Mouse (Mus musculus) cerebellum, postnatal 10 days (tissue): ENCODE measurements around the gene Ddi2.

Source experiments
- DNase-seq, 2 experiments: peaks; one replicate each; pipeline ENCODE4 v3.0.0; 2021; ENCODE audit warnings: mixed read lengths in 2 of 2

The Ddi2 gene

DNA sequence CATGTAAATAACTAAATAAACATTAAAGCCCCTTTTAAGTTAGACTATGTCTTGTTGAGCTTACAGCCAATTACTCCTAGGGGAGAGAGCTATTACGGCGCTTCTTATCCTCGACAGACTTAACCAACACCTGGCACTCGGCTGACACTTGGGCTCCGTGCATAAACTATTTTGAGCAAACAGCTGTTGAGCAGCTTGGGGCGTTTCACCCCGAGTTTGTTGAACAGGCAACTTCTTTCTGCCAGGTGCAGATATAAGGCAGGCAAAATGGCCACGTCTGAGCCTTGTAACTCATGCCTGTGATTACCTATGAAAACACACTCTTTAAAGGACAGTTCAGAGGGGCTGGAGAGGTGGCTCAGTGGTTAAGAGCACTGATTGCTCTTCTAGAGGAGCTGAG lies 14.8 kb upstream of the Ddi2 start:
- DNase-seq = no peak

DNA sequence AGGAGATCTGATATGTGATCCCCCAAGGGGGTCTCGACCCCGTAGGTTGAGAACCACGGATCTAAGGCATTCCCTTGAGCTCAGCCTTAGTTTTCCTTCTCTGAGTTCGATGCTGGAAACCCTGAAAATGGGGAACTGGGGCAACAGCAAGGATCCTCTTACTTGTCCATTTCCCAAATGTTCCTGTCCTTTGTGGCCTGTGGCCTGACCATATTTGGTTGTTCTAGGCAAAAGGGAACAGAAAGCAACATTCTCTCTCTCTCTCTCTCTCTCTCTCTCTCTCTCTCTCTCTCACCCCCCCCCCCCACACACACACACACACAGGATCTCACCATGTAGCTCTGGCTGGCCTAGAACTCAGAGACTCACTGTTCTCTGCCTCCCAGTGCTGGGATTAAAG lies 13.6 kb upstream of the Ddi2 start:
- no peak for DNase-seq

DNA sequence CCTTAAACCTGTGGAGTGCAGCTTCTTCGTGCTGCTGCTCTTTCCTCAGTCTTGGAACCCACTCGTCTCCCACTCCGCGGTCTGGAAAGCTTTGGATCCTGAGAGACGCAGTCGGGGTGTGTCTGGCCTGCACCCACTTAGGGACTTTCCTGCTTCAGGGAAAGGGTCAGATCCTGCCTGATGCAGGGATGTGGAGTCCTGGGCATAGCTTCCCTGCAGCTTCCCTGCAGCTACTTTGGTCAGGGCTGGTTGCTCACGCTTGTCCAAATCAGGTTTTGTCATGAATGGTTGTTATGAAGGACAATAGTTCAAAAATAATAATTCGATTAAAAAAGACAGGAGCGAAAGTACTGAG lies 12.0 kb upstream of the Ddi2 start:
- no peak for DNase-seq

DNA sequence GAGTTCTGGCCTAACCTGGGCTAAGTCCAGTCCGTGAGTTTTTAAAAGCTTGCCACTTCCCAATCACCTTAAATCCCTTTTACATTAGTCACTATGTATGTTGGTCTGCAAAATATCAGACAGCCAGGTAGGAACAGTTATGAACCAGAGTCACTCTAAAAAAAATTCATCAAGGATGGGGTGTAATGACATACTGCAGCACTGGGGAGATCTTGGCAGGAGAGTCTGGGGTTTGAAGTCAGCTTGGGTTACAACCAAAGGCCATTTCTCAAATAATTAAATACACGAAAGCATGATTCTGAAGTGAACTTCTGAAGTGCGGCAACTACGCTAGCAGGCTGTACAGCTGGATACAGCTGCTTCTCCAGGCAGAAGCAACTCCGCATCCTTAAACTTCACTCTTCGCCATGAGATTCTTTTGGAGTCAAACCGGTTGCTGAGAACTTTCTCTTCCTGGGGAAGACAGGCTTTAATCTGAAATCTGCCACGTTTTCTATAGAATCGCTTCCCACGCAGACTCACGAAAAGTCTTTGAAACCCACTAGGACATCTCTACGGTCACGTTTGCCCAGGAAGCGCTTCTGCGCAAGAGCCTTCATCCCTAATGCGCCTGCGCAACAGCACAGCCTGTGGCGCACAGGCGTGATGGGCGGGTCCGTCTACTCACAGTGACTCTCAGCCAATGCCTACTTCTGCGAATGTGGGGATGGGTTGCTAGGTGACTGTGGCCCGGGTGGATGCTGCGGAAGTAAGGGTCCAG lies 11.4 kb upstream of the Ddi2 start:
- DNase-seq = peak; percentile 89 to 95

DNA sequence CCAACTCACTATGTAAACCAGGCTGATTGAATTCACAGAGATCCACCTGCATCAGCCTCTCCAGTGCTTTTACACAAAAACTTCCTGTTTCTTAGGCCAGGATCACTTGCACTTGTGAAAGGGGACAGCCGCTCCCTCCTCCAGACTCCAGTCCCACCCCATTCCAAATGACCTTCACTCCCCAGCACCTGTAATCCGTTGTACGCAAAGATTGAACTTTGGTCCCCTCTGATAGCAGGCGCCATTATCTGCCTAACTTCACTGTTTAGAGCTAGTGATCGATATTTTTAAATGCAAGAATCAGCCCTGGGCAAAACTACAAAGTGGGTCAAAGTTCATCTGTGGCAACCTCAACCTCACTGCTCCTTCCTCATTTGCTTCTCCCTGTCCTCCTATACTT lies 8.5 kb upstream of the Ddi2 start:
- DNase-seq = no peak

DNA sequence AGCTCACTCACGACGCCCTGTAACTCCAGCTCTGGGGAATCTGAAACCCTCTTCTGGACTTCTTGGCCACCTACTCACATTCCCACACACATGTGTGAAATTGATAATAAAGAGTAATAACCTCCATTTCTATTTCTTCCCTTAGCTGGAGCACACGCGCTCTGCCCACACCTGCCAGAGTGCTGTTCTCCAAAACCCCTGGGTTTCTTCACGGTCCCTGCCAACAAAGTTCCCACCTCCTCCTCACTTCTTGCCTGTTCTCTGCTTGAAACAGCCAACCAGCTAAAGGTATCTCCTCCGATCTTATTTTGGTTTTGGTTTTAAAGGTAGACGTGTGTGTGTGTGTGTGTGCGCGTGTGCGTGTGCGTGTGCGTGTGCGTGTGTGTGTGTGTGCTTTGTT lies 7.2 kb upstream of the Ddi2 start:
- DNase-seq = no peak

DNA sequence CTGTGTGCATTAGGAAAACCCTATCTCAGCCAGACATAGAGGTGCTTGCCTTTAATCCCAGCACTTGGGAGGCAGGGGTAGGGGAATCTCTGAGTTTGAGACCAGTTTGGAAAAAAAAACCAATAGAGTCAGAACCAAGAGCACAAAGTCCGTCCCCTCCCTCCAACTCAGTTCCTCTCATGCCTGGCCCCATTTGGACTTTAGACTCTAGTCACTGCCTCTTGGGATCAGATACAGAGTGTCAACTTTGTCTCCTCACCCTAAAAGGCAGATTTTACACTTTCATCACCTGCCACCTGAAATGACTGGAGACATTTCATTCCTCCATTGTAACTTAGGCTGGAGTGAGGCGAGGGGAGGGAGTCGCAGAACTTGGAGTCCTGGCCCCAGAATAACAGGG lies 6.0 kb upstream of the Ddi2 start:
- DNase-seq = no peak

DNA sequence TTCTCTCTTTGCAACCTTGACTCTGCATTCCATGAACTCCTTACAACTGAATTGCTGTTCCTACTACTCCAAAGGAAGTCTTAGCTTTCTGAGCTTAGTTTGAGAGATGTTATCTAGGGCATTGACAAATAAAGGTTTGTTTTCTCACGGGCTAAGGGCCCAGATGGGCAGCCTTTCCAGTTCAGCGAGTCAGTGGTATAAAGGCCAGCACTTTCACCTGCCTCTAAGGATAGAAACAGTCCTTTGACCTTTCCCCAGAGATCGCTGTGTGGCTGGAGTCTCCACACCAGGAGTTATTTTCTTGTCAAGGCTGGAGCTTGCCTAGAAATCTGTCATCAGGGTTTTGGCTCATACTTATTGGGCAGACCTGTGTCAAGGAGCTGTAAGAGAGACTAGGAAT lies 2.5 kb upstream of the Ddi2 start:
- no peak for DNase-seq

DNA sequence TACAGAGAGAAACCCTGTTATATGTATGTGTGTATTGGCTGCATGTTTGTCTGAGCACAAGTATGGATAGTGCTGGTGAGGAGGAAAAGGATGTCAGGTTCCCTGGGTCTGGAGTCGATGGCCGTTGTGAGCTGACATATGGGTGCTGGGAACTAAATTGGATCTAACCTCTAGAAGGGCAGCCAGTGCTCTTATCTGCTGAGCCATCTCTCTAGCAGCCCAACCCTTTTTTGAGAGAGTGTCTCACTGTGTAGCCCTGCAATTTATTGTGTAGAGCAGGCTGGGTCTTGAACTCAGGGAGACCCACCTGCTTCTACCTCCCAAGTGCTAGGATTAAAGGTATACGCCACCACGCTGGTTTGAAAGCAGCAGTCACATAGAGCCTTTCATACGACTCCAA lies 2.1 kb upstream of the Ddi2 start:
- DNase-seq = no peak

DNA sequence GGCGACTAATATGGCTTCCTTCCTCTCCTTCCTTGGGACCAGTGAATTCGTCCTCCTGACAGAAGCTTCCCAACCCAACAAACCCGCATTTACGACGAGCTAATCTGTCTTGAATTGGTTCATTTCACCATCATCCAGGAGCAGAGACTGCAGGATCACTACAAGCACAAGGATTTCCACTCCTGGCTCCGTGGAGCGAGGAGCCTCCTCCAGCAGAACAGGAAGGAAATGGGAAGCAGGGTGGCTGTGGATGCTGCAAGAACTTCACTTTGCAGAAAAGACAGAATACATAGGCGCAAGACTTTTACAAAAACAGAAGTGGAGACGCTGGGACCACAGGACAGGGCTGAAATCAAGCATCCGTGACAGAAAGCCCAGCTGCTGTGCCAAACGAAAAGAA lies 1.4 kb upstream of the Ddi2 start:
- no peak for DNase-seq

DNA sequence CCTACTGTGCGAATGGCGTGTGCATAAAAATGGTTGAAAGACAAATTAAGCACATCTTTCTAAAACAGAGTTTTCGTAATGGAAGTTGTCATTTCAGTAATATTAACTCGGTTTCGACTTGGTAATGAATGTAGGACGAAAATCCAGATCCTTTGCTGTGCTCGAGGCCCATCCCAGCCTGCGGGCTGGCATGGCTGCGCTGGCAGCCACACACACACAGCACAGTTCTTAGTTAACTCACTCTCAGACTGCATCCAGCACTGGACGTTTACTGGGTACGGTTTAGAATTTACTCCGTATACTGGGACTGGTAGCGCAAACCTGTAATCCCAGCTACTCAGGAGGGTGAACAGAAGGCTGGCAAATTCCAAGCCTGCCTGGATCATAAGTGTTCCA lies 452 bp upstream of the Ddi2 start:
- peak; percentile 24 to 58 for DNase-seq

DNA sequence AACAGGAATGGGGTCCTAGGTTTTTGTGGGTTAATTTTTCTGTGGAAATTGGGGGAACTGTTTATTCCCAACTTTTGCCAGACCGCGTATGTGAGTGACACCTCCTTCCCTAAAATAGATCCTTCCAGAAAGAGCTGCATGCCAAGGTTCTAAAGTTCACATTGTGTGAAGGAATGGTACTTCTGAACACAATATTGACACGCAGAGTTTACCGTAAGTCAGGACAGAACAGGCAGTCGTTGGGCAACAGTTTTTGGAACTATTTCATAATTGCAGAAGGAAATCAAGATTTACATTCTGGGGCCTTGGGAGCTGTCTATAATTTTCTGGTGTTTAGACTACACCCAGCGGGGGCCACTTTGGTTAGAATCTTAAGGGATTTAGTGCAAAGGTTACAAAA lies 1.3 kb downstream of the Ddi2 start:
- DNase-seq = no peak

DNA sequence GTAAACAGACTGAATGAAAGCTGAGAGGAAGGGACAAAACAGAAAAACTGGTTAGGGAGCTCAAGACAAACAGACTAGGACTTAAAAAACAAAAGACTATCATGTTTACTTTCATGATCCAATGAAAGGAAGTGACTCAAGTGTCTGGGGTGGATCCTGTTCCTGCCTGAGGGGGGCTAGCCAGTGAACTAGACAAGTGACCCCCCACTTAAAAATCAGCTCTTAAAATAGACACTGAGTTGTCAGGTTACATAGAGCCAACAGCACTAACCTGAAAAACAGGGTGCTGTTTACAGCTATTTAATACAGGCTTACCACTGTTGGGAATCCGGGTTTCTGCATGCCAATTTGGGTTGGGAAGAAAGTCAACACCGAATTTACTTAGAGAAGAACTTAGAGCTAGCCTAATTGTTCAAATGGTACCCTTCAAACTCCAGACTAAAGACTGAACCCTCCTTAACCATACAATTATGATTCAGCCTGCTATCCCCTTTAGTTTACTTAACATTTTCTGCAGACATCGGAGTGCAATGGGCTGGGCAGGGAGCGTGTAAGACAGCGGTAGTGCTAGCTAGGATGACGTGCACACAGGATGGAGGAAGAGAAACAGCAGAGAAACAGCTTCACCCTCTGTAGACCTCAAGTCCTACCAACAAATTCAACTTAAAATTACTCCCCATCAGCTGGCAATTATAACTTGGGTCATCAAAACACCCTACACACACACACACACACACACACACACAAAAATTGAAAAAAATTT lies 2.3 kb downstream of the Ddi2 start:
- no peak for DNase-seq

DNA sequence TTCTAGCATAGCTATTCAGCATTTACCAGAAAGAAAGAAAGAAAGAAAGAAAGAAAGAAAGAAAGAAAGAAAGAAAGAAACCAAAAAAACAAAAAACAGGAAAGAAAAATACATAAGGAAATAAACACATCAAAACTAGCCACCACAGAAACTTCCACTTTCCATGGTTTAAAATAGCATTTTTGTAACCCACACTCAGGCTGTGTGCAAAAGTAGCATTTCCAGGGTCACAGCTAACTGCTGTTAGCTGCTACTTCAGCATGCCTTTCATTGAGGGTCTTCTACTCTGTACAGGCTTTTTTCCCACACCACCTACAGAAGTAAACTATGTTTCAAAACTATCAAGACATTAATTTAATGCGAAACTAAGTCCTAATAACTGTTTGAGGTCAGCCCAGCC lies 3.9 kb downstream of the Ddi2 start:
- DNase-seq = no peak

DNA sequence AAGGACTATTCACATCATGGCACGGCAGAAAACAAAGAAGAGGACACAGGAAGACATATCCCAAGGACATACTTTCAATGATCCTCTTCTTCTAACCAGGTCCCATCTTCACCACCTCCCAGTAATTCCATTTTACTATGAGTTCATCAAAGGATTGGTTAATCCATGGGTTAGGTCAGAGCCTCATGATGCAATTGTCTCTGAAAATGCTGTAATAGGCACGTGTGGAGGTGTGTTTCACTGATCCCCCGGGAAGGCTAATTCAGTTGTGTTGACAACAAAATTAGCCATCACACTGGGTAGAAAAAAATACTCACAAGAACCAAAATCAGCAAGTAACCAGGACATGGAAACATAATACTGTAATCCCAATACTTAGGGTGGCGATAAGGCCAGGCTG lies 5.6 kb downstream of the Ddi2 start:
- DNase-seq = no peak

DNA sequence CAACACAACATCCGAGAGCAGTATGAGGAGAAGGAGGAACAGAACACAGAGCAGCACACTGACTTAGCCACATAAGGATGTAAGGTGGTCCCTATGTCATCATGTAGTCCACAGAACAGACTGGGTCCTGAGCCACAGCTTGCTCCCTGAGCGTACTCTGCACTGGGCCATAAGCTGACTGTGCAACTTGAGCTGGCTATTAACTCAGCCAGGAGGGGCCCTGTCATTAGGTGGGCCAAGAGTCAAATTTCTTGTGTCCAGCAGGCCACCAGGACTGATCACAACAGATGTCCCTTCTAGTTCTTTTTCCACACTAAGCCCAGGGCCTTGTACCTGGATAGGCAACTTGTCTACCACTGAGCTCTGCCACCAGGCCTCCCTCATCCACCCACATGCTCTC lies 8.2 kb downstream of the Ddi2 start:
- peak in 1 of 2 experiments; percentile 26 for DNase-seq

DNA sequence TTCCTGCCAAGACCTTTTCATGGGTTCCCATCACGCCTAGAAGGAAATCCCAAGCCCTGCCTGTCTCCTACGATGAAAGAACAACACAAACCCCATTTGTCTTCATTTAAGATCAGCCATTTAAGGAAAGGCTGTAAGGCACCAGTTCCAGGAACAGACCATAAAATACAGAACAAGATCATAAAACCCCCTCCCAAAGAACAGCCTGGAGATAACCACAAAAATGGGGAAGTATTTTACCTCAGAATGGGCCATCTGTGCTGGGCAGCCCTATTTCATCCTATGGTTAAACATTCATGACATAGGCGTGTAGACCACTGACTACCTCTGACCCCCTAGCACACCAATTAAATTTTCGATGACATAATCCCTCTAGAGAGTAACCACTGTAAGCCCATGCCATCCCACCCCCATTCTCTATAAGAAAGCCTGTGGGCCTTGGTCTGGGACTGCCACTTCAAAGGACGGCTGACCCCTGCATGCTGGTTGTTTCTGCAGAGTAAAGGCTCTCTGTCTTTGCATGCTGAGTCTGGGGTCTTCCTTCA lies 9.5 kb downstream of the Ddi2 start:
- no peak for DNase-seq

DNA sequence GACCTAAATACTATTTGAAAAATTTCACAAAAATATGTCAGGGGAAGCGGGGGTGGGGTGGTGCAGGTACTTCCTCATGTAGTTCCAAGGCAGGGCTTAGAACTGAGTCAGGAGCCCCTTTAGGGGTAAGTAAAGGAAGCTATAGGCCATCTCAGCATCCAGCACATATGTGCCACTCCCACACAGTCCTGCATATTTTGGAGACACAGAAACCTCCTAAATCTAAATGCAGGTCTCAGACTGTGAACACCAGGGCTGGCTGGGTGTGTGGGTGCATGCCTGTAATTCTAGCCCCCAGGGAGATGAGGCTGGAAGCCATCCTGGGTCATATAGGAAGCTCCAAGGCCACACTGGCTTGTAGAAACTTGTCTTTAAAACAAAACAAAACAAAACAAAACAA lies 12.0 kb downstream of the Ddi2 start:
- DNase-seq = no peak

DNA sequence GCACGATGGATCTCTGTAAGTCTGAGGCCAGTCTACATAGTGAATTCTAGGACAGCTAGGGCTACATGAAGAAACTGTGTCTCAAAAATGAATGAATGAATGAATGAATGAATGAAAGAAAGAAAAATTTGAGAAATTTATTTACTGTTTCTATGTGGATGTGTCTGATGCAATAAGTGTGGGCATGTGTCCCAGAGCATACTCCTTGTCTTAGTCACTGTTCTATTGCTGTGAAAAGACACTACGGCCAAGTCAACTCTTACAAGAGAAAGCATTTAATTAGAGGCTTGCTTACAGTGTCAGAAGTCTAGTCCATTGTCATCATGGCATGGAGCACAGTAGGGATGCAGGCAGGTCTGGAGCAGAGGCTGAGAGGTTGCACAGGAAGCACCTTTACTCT lies 14.2 kb downstream of the Ddi2 start:
- no peak for DNase-seq

DNA sequence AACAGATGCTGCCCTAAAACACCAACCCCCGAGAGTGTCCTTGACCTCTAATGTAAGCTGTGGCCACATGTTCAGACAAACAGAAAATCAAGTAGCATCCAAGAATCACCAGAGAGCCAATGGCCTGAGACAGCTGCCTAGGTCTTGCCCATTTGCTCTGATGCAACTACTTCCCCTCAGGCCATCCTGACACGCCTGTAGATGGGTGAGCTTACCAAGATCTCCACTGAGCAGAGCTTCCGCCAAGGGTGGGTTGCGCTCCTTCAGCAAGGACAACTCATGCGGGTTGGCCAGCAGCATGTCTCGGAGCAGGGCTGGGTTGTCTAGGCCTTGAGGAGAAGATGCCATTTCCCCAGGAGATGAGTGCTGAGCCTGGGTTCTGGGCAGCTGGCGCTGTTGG lies 15.2 kb downstream of the Ddi2 start:
- no peak for DNase-seq

DNA sequence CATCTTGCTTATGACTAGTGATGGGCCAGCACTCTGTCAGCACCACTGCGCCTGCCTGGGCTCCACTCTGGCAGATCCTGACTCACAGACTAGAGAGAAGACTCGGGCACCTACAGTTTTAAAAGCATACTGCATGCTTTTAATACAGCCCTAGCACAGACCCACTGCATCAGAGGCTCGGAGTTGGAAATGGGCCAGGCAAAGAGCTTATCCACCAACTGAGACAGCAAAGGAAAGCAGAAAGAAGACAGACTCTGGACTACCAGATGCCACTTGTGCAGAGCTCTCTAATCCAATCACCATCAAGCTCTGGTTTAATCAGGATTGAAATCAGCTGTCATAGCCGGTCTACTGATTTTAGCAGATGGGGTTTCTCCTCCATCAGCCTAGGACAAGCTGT lies 17.9 kb downstream of the Ddi2 start:
- DNase-seq = peak; percentile 89 to 90

DNA sequence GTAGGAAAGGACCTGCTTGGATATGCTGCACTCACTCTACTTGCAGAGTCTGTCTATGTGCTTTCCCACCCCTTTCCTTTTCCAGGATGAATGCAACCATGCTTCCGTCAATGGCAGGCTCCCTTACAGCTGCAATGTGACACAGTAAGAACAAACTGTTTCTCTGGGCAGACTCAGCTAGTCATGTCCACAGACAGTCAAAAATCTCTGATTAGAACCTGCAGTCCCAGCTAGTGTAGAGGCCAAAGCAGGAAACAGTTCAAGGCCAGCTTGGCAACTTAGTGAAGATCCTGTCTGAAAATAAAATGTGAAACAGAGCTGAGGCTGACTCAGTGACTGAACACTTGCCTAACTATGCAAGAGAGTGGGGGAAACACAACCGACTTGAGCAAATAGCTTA lies 18.6 kb downstream of the Ddi2 start:
- DNase-seq = no peak

DNA sequence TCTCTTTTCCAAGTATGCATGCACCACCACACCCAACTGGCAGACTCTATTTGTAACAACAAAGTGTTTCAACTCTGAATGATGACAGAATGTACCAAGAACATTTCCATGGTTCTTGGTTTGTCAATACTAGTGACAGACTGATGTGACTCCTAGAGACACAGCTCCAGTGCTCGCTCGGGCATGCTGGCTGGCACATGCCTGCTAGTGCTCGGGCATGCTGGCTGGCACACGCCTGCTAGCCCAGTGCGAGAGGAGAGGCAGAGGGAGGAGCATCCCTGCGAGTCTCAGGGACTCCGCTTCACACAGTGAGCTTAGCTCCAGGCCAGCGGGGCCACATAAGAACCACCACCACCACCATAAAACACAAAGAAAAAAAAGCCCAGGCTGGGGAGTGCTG lies 28.5 kb downstream of the Ddi2 start:
- no peak for DNase-seq

DNA sequence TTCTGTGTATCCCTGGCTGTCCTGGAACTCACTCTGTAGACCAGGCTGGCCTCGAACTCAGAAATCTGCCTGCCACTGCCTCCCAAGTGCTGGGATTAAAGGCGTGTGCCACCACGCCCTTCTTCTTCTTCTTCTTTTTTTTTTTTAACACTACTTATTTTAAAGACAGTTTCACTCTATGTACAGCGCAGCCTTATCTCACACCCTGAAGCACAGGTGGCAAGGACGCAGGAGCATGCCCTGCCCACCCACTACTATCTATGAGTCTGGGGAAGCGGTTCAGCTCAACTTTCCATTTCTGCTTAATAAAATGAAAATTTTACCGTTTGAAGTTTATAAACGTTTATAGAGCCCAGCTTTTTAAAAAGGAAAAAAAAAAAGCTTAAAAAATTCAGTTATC lies 34.7 kb downstream of the Ddi2 start:
- no peak for DNase-seq

DNA sequence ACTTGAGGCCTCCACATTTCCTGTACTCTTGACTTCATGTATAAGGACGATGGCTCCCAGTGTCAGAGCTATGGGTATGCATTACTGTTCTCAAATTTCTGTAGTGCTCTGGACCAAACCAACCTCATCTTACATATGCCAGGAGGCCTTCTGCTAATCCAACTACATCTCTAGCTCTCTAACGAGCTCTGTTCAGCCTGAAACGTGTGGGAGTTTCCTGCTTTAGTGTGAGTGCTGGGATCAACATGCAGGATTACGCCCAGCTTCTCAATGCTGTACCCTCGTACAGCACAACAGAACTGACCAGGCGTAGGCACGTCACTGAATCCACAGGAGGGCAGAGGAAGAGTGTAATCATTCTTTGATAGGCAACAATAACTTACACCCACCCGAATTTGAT lies 36.7 kb downstream of the Ddi2 start:
- no peak for DNase-seq
